In genomic region chr3:56229283-56229682, GRCm38 (mm10) we compare ENCODE assay signal across 16 mouse cellular contexts.
"Had no signal": no experiment of that assay in that cellular context is flagged by ENCODE, and none has a peak within 500 bp of the region (broad histone marks: within the 10 kb centered on the region; RNA-seq: fewer than 3 reads in every experiment).

No protein-coding gene starts in this region.

- H3K27me3 ChIP-seq: limb, embryonic 13.5 days; midbrain, embryonic 15.5 days; neural tube, embryonic 13.5 days had no signal

- H3K4me1 ChIP-seq: limb, embryonic 13.5 days; midbrain, embryonic 15.5 days; neural tube, embryonic 13.5 days had no signal

- ATAC-seq: lung, postnatal 0 days; midbrain, embryonic 15.5 days had no signal

- DNase-seq: kidney, postnatal 10 days; kidney, postnatal 4 days; left cerebral cortex, postnatal 4 days; lung, adult 2 months; lung, postnatal 36 days; retina, postnatal 1 day; right cerebral cortex, postnatal 4 days; spleen, adult 18-20 months; thymus, adult 18-20 months; thymus, postnatal 14 days had no signal

- H3K36me3 ChIP-seq: limb, embryonic 13.5 days; midbrain, embryonic 15.5 days; neural tube, embryonic 13.5 days had no signal

- H3K9me3 ChIP-seq: limb, embryonic 13.5 days; midbrain, embryonic 15.5 days; neural tube, embryonic 13.5 days had no signal

- H3K4me2 ChIP-seq: limb, embryonic 13.5 days; midbrain, embryonic 11.5 days; midbrain, embryonic 15.5 days; neural tube, embryonic 13.5 days had no signal

- H3K9ac ChIP-seq: limb, embryonic 13.5 days; liver, embryonic 14.5 days; midbrain, embryonic 15.5 days; neural tube, embryonic 13.5 days had no signal

- H3K27ac ChIP-seq: limb, embryonic 13.5 days; liver, embryonic 14.5 days; midbrain, embryonic 15.5 days; neural tube, embryonic 13.5 days had no signal

- H3K4me3 ChIP-seq: limb, embryonic 13.5 days; midbrain, embryonic 15.5 days; neural tube, embryonic 13.5 days had no signal
